Mouse (Mus musculus): Measurements from ENCODE around the gene Hoxd3.

The Hoxd3 gene

GRCm38 (mm10) chr2:74748436-74748995 lies 36.8 kb downstream of the Hoxd3 start:
- no peak for DNase-seq

- DNase-seq: no peak
These were observed 37.8 kb downstream of the Hoxd3 start for GRCm38 (mm10) chr2:74749337-74750121.

GRCm38 (mm10) chr2:74750731-74751250 lies 39.1 kb downstream of the Hoxd3 start:
- DNase-seq: no peak

GRCm38 (mm10) chr2:74751861-74752260 lies 40.1 kb downstream of the Hoxd3 start:
- DNase-seq: no peak

GRCm38 (mm10) chr2:74752431-74753174 lies 40.9 kb downstream of the Hoxd3 start:
- DNase-seq: no peak

- DNase-seq: no peak
These were observed 41.4 kb downstream of the Hoxd3 start for GRCm38 (mm10) chr2:74753175-74753523.

- DNase-seq: no peak
These were observed 42.0 kb downstream of the Hoxd3 start for GRCm38 (mm10) chr2:74753711-74754110.

- no peak for DNase-seq
These were observed 48.4 kb downstream of the Hoxd3 start for GRCm38 (mm10) chr2:74760146-74760545.

- no peak for DNase-seq
These were observed 50.2 kb downstream of the Hoxd3 start for GRCm38 (mm10) chr2:74761941-74762340.

- peak; percentile 27 for DNase-seq
These were observed 51.0 kb downstream of the Hoxd3 start, which contains the start of gene Hoxd1 for GRCm38 (mm10) chr2:74762522-74763244. Gene Hoxd1 (plus strand): TSS chr2:74762980.

GRCm38 (mm10) chr2:74763245-74763735 lies 51.6 kb downstream of the Hoxd3 start:
- DNase-seq: no peak

- no peak for DNase-seq
These were observed 52.2 kb downstream of the Hoxd3 start for GRCm38 (mm10) chr2:74763976-74764375.

- no peak for DNase-seq
These were observed 62.6 kb downstream of the Hoxd3 start for GRCm38 (mm10) chr2:74774359-74774758.

- DNase-seq: no peak
These were observed 66.0 kb downstream of the Hoxd3 start for GRCm38 (mm10) chr2:74777536-74778275.

GRCm38 (mm10) chr2:74781386-74781785 lies 69.7 kb downstream of the Hoxd3 start:
- DNase-seq: no peak

GRCm38 (mm10) chr2:74795531-74795930 lies 83.8 kb downstream of the Hoxd3 start:
- DNase-seq: no peak
